In genomic region chr13:64443263-64443894, GRCm38 (mm10) we compare ENCODE assay signal across 9 mouse cellular contexts. TPM values are rescaled to one million over a fixed set of nuclear protein-coding genes. Genes with fewer than 3 reads are reported as not detected.
A peak's percentile ranks its signal among the peaks of the same experiment; 100 is the strongest.
DNase-seq lines count a peak whose midpoint lies in the region; ATAC-seq and TF ChIP-seq lines count a peak whose summit lies in the region.
"Had no signal": no experiment of that assay in that cellular context is flagged by ENCODE, and none has a peak within 500 bp of the region (broad histone marks: within the 10 kb centered on the region; RNA-seq: fewer than 3 reads in every experiment).

No protein-coding gene starts in this region.

- H3K27me3 ChIP-seq in CH12.LX (replicated peaks): peaks cover 2% of the 10 kb centered on the region
- no peaks in the 10 kb centered on the region for H3K27me3 ChIP-seq in hindbrain, embryonic 15.5 days
- no peaks in the 10 kb centered on the region for H3K27me3 ChIP-seq in midbrain, embryonic 13.5 days
- H3K27me3 ChIP-seq: embryonic facial prominence, embryonic 13.5 days had no signal

- in situ Hi-C loops in CH12.LX (cut with MboI; ENCODE audit: low pct_ligation_motif_present, low pct_unique_long_range_greater_than_20kb, low sequenced_read_pairs): loop anchor here (5.0 to 10.0 kb wide), 2 partner anchors 126 to 199 kb away; no protein-coding TSS in a partner anchor

- no peak overlapping the region for H3K4me3 ChIP-seq in CH12.LX (replicated peaks in 1 of 3; ENCODE audit: low read depth in 2 of 3, low read length in 2 of 3, poor library complexity in 1 of 3)
- no peak overlapping the region for H3K4me3 ChIP-seq in cortical plate, adult 2 months (ENCODE audit: insufficient read depth, low read length)
- H3K4me3 ChIP-seq in hindbrain, embryonic 15.5 days: no peak overlapping the region
- no peak overlapping the region for H3K4me3 ChIP-seq in midbrain, embryonic 13.5 days (replicated peaks)
- H3K4me3 ChIP-seq: embryonic facial prominence, embryonic 13.5 days; liver, embryonic 15.5 days had no signal

- TF ChIP-seq RAD21 in CH12.LX (IDR thresholded peaks at IDR 0.05; ENCODE audit: low read depth, low read length): peak; percentile 51

- H3K36me3 ChIP-seq in CH12.LX (replicated peaks in 1 of 2; ENCODE audit: control insufficient read depth in 1 of 2, insufficient read depth in 1 of 2, low read length in 1 of 2): no peaks in the 10 kb centered on the region
- H3K36me3 ChIP-seq in hindbrain, embryonic 15.5 days: peaks cover 3% of the 10 kb centered on the region; the same call in 1 of the 2 replicates
- 0 out of 2 replicates have a peak, but pooled peaks cover 4% of the 10 kb centered on the region for H3K36me3 ChIP-seq in midbrain, embryonic 13.5 days
- H3K36me3 ChIP-seq: liver, embryonic 15.5 days had no signal

- no peaks in the 10 kb centered on the region for H3K9me3 ChIP-seq in CH12.LX (replicated peaks; ENCODE audit: low read length)
- H3K9me3 ChIP-seq in hindbrain, embryonic 15.5 days: no peaks in the 10 kb centered on the region
- no peaks in the 10 kb centered on the region for H3K9me3 ChIP-seq in midbrain, embryonic 13.5 days
- H3K9me3 ChIP-seq: embryonic facial prominence, embryonic 13.5 days; liver, embryonic 15.5 days had no signal

- ATAC-seq in hindbrain, embryonic 15.5 days (ENCODE audit: low FRiP score, low read depth): peak; percentile 74
- ATAC-seq in midbrain, embryonic 13.5 days: peak; percentile 59

- no peaks in the 10 kb centered on the region for H3K79me2 ChIP-seq in CH12.LX (replicated peaks; ENCODE audit: control insufficient read depth, extremely low read depth, insufficient read depth, poor library complexity, severe bottlenecking)

- DNase-seq in CH12.LX (ENCODE audit: extremely low read depth): peak; percentile 17
- DNase-seq in NIH3T3 (ENCODE audit: low read depth): peak; percentile 53
- peak; percentile 50 to 75 for DNase-seq in layer of hippocampus, postnatal 25 days (ENCODE audit: extremely low spot score in 1 of 2, low spot score in 1 of 2)
- no peak for DNase-seq in natural killer cell, adult 2 months (ENCODE audit: low spot score in 2 of 2)

- H3K4me1 ChIP-seq in CH12.LX (ENCODE audit: control insufficient read depth in 1 of 2, insufficient read depth in 2 of 2): peaks cover 0 to 25% of the 10 kb centered on the region in 2 experiments; a peak in 2 of 4 replicates
- H3K4me1 ChIP-seq in cortical plate, adult 2 months (ENCODE audit: control insufficient read depth, insufficient read depth, low read length): no peaks in the 10 kb centered on the region
- no peaks in the 10 kb centered on the region for H3K4me1 ChIP-seq in hindbrain, embryonic 15.5 days (replicated peaks)
- no peaks in the 10 kb centered on the region for H3K4me1 ChIP-seq in midbrain, embryonic 13.5 days (replicated peaks)
- H3K4me1 ChIP-seq: embryonic facial prominence, embryonic 13.5 days had no signal

- dilution Hi-C loops in CH12.LX (cut with MboI; ENCODE audit: extremely low pct_ligation_motif_present, extremely low pct_unique_long_range_greater_than_20kb, low sequenced_read_pairs): no loop called here

- 68% methylated on average over 4 of the region's 4 CpGs for WGBS in hindbrain, embryonic 15.5 days
- WGBS in midbrain, embryonic 13.5 days: 64% methylated on average over 4 of the region's 4 CpGs

- H3K4me2 ChIP-seq in CH12.LX (ENCODE audit: insufficient read depth, low read depth, poor library complexity, severe bottlenecking): no peak overlapping the region
- no peak overlapping the region for H3K4me2 ChIP-seq in hindbrain, embryonic 15.5 days
- H3K4me2 ChIP-seq in midbrain, embryonic 13.5 days (replicated peaks): no peak overlapping the region
- H3K4me2 ChIP-seq: embryonic facial prominence, embryonic 13.5 days; liver, embryonic 15.5 days had no signal

- no peak overlapping the region for H3K27ac ChIP-seq in CH12.LX (ENCODE audit: insufficient read depth, low read depth)
- H3K27ac ChIP-seq in cortical plate, adult 2 months (ENCODE audit: insufficient read depth, low read length): no peak overlapping the region
- no peak overlapping the region for H3K27ac ChIP-seq in hindbrain, embryonic 15.5 days (replicated peaks)
- H3K27ac ChIP-seq in midbrain, embryonic 13.5 days: no peak overlapping the region
- H3K27ac ChIP-seq: embryonic facial prominence, embryonic 13.5 days; liver, embryonic 15.5 days had no signal

- H3K9ac ChIP-seq in CH12.LX (ENCODE audit: insufficient read depth, low read depth): no peak overlapping the region
- no peak overlapping the region for H3K9ac ChIP-seq in hindbrain, embryonic 15.5 days
- H3K9ac ChIP-seq in midbrain, embryonic 13.5 days (replicated peaks): no peak overlapping the region
- H3K9ac ChIP-seq: embryonic facial prominence, embryonic 13.5 days; liver, embryonic 15.5 days had no signal

- no peak for TF ChIP-seq POLR2A in CH12.LX (IDR thresholded peaks at IDR 0.05; ENCODE audit: low read depth, low read length)
- no peak for TF ChIP-seq POLR2A in cortical plate, adult 2 months (IDR thresholded peaks at IDR 0.05; ENCODE audit: extremely low read depth, insufficient read depth, low read length)

- peak; percentile 17 to 46; a peak in 2 of 4 replicates for TF ChIP-seq CTCF in CH12.LX (conservative IDR thresholded peaks at IDR 0.05 in 1 of 2, IDR thresholded peaks at IDR 0.05 in 1 of 2; ENCODE audit: low read depth in 2 of 2, low read length in 2 of 2)
- peak; percentile 62 for TF ChIP-seq CTCF in cortical plate, adult 2 months (IDR thresholded peaks at IDR 0.05; ENCODE audit: extremely low read depth, insufficient read depth, low read length)

- no peak for TF ChIP-seq EP300 in CH12.LX (IDR thresholded peaks at IDR 0.05; ENCODE audit: low read length)

TF ChIP-seq in CH12.LX, 34 proteins besides CTCF, POLR2A, EP300 and RAD21:
- no peak for TF ChIP-seq NELFE (IDR thresholded peaks at IDR 0.05; ENCODE audit: low read depth, low read length)
- no peak for TF ChIP-seq USF1 (IDR thresholded peaks at IDR 0.05; ENCODE audit: low read depth, low read length)

RNA-seq across cellular contexts. Expression of gene Cdk20, which starts 11.3 kb away (rescaled TPM):
- total RNA-seq in CH12.LX (2012; rRNA removed) (0.21 and 0.29 TPM in 2 replicates), CH12.LX (2014; rRNA removed) (1.2 and 1.5 TPM in 2 replicates)
- 1.5 and 2.2 TPM in 2 replicates for polyA plus RNA-seq in CH12.LX (2012; ENCODE audit: insufficient read length, low read depth)
- 13.1 and 13.5 TPM in 2 replicates for polyA plus RNA-seq in cortical plate, adult 2 months (2012; rRNA removed)
- 22.4 and 28.1 TPM in 2 replicates for polyA plus RNA-seq in hindbrain, embryonic 15.5 days (2015; fragmentation: Nextera tagmentation; extraction: Ambion mirVana)
- total RNA-seq in layer of hippocampus, postnatal 25 days (2021): 10 to 100 TPM; 10.2 to 10.5 TPM
- polyA plus RNA-seq in midbrain, embryonic 13.5 days (2015; fragmentation: Nextera tagmentation; extraction: Ambion mirVana): 16.6 and 19.4 TPM in 2 replicates

RNA-seq across cellular contexts. Expression of gene Fam240b, which starts 54.2 kb away (rescaled TPM):
- total RNA-seq in CH12.LX (2012; rRNA removed) (not detected in 2 replicates), CH12.LX (2014; rRNA removed) (not detected in 2 replicates)
- not detected in 2 replicates for polyA plus RNA-seq in CH12.LX (2012; ENCODE audit: insufficient read length, low read depth)
- not detected in 2 replicates for polyA plus RNA-seq in cortical plate, adult 2 months (2012; rRNA removed)
- not detected in 2 replicates for polyA plus RNA-seq in hindbrain, embryonic 15.5 days (2015; fragmentation: Nextera tagmentation; extraction: Ambion mirVana)
- not detected for total RNA-seq in layer of hippocampus, postnatal 25 days (2021)
- polyA plus RNA-seq in midbrain, embryonic 13.5 days (2015; fragmentation: Nextera tagmentation; extraction: Ambion mirVana): not detected in 2 replicates
- polyA plus RNA-seq: embryonic facial prominence, embryonic 13.5 days; liver, embryonic 15.5 days had no signal

Comparison
In these comparisons a context has a peak if more than half of its experiments do, and no peak if none do; other contexts are left out.
1. DNase-seq: peak in CH12.LX (single experiment), NIH3T3 (single experiment) and layer of hippocampus, postnatal 25 days (2 of 2); none in natural killer cell, adult 2 months (0 of 2).